Mouse (Mus musculus) spleen, adult 2 months (tissue): ENCODE results near the gene Mylip. TPM values are rescaled to one million over a fixed set of nuclear protein-coding genes. Genes with fewer than 3 reads are reported as not detected.

ENCODE experiments used
- DNase-seq, 2 experiments: peaks; one replicate each; pipeline versions ENCODE4 v3.0.0 to v3.0.0-alpha.2; 2012 to 2021; ENCODE audit warnings: low spot score in 2 of 2, low read depth in 1 of 2
- H3K27ac ChIP-seq: fragments of 200-500 bp; 2 replicates; pipeline ENCODE4 v1.5.1; 2012; ENCODE audit warnings: low read length, inconsistent platforms; ENCODE audit not compliant: insufficient read depth
- H3K27me3 ChIP-seq: fragments of 200-500 bp; 2 replicates; pipeline ENCODE4 v1.6.1; 2012; ENCODE audit warnings: mild to moderate bottlenecking, moderate library complexity, low read length, inconsistent platforms; ENCODE audit not compliant: control insufficient read depth, insufficient read depth
- H3K36me3 ChIP-seq: fragments of 200-500 bp; 2 replicates; pipeline ENCODE4 v1.6.1; 2012; ENCODE audit warnings: mild to moderate bottlenecking, low read length, inconsistent platforms; ENCODE audit not compliant: control insufficient read depth, insufficient read depth
- H3K4me1 ChIP-seq: fragments of 200-500 bp; 2 replicates; pipeline ENCODE4 v1.6.1; 2011; ENCODE audit warnings: inconsistent platforms; ENCODE audit not compliant: control insufficient read depth, insufficient read depth, insufficient read length
- H3K4me3 ChIP-seq: fragments of 200-500 bp; 2 replicates; pipeline ENCODE4 v1.5.1; 2011; ENCODE audit warnings: mild to moderate bottlenecking, inconsistent platforms; ENCODE audit not compliant: insufficient read depth, insufficient read length; ENCODE audit errors: extremely low read depth
- CTCF ChIP-seq: fragments of 200-500 bp; IDR thresholded peaks from 2 replicates; pipeline ENCODE4 v1.5.1; 2011; ENCODE audit warnings: mild to moderate bottlenecking, inconsistent platforms; ENCODE audit not compliant: insufficient read depth, insufficient read length, insufficient replicate concordance; ENCODE audit errors: extremely low read depth
- POLR2A ChIP-seq: fragments of 200-500 bp; IDR thresholded peaks from 2 replicates; pipeline ENCODE4 v1.6.1; 2011; ENCODE audit warnings: low read depth, low read length, inconsistent platforms
- WGBS: fragments of 180-500 bp; shearing (Covaris S2); methylation state at CpG from one replicate; pipeline ENCODE4 v1.1.7; 2018; 5-methylcytosine and 5-hydroxymethylcytosine counted together
- polyA plus RNA-seq: library from polyadenylated mRNA; depleted of rRNA; stranded (reverse); fragments of >200 nt; gene quantifications from 2 replicates; pipeline ENCODE4 v1.2.3, GENCODE M21; 2012

Mylip gene
- polyA plus RNA-seq, 1 experiment = 31.4 TPM

DNA sequence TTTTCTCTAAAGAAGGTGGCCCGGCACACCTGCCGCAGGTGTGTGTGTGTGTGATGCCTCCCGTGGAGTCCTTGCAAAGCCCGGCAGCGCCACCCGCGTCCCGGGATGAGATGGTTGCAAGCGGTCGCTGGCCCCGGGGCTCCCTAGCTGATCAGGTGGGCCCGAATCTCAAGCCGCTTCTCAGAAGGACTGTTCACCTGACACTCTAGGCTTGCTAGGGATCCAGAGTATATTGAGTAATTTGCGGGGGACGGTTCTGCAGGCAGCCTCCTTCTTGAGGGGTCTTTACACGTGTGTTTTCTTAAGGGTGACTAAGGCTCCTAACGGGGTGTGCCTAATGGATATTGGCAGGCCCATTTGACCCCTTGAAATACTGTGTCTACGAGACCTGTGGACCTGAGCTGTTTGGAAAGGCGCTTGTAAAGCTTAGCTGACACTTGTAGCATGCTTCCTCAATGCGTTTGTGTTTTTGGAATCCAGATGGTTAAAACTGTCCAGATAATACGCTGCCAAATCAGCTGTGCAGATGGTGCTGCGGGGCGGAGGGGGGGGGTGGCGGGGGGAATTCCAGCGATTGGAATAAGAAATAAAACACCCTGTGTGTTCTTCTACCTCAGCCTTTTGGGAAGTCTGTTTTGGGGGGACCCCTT is 895 bp downstream of the Mylip start:
- H3K4me3 ChIP-seq = peak overlapping the region; percentile 63
- WGBS = under 1% methylated on average over 25 of the region's 25 CpGs
- DNase-seq = peak in 1 of 2 experiments; percentile 50

DNA sequence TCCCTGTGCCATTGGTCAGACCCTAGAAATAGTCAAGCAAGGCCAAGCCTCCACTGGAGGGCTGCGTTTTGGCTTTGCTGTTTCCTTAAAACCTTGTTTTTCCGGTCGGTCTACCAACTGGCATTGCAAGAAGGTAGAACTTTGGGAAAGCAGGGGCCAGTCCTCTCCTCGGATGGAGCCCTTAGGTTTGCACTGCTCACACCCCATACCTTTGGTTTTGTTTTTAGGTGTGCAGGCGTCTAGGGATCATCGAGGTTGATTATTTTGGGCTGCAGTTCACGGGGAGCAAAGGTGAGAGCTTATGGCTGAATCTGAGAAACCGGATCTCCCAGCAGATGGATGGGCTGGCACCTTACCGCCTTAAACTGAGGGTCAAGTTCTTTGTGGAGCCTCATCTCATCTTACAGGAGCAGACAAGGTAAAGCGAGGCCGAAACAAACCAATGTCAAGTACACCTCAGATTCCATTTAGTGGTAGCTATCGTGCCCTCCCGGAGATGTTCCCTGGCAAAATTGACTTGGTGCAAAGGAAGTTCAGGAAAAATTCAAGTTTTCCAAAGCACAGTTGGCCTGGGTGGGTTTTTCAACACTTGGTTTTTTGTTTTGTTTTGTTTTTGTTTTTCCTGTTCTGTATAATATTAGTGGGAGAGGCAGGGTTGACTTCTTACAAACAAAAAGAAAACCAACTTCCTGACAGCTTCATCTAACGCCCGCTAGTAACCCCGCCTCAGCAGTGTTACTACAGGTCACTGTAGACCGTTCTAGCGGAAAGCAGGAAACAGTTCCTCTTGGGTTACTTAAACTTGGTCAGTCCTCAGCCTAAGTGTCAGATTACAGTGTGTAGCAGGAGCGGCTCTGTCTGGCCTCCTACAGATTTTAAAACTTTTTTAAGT is 1.7 kb downstream of the Mylip start:
- peak overlapping the region; percentile 86 for H3K27ac ChIP-seq
- DNase-seq = peak; percentile 81
- H3K27me3 ChIP-seq = no peaks in the 10 kb centered on the region
- TF ChIP-seq POLR2A (no peak; the same call in 1 of the 2 replicates), CTCF (no peak)
- H3K36me3 ChIP-seq = peaks cover 13% of the 10 kb centered on the region
- peaks cover 9% of the 10 kb centered on the region; the same call in 1 of the 2 replicates for H3K4me1 ChIP-seq
- peak overlapping the region; percentile 63 for H3K4me3 ChIP-seq
- WGBS = 2% methylated on average over 19 of the region's 19 CpGs

More for the DNA sequence above, 895 bp downstream of the Mylip start:
- Histone ChIP-seq H3K27ac (peak overlapping the region; percentile 86), H3K27me3 (no peaks in the 10 kb centered on the region), H3K4me1 (peaks cover 7% of the 10 kb centered on the region; the same call in 1 of the 2 replicates), H3K36me3 (peaks cover 12% of the 10 kb centered on the region)
- TF ChIP-seq CTCF = no peak
- no peak for TF ChIP-seq POLR2A

GRCm38 (mm10) chr13:45391854-45392454 is 2.4 kb downstream of the Mylip start:
- Histone ChIP-seq H3K4me1 (peaks cover 11% of the 10 kb centered on the region; the same call in 1 of the 2 replicates), H3K27me3 (no peaks in the 10 kb centered on the region), H3K27ac (peak overlapping the region; percentile 79), H3K4me3 (peak overlapping the region; percentile 63), H3K36me3 (peaks cover 14% of the 10 kb centered on the region)
- TF ChIP-seq POLR2A (no peak), CTCF (no peak)
- no peak for DNase-seq
- 7% methylated on average over 9 of the region's 9 CpGs for WGBS

GRCm38 (mm10) chr13:45394221-45394768 is 4.8 kb downstream of the Mylip start:
- no peak overlapping the region for H3K27ac ChIP-seq
- peaks cover 14% of the 10 kb centered on the region; the same call in 1 of the 2 replicates for H3K4me1 ChIP-seq
- no peak overlapping the region for H3K4me3 ChIP-seq
- peaks cover 20% of the 10 kb centered on the region for H3K36me3 ChIP-seq
- H3K27me3 ChIP-seq = no peaks in the 10 kb centered on the region
- 43% methylated on average over 8 of the region's 8 CpGs for WGBS
- no peak for TF ChIP-seq CTCF
- TF ChIP-seq POLR2A = no peak
- no peak for DNase-seq

- no peaks in the 10 kb centered on the region for H3K27me3 ChIP-seq
- peaks cover 28% of the 10 kb centered on the region for H3K36me3 ChIP-seq
- WGBS = 86% methylated on average over 8 of the region's 8 CpGs
- H3K4me3 ChIP-seq = no peak overlapping the region
- no peak overlapping the region for H3K27ac ChIP-seq
- peaks cover 14% of the 10 kb centered on the region; the same call in 1 of the 2 replicates for H3K4me1 ChIP-seq
- TF ChIP-seq POLR2A = no peak
- no peak for DNase-seq
These were observed 7.2 kb downstream of the Mylip start for GRCm38 (mm10) chr13:45396724-45397123.

DNA sequence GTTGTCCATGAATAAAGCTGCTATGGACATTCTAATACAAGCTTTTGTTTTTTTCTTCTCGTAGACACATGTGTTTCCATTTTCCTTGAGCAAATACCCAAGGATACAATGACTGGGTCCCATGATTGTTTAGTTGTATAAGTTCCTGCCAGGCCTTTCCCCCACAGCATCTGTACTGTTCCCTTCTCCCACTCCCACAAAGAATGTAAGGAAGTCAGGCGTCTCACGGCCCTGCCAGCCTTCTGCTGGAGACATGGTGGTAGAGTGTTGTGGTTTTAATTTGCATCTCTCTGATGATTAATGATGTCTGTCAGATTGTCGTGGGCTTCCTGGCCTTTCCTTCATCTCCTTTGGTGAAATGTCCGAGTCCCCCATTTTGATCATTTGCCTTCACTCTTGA is 7.7 kb downstream of the Mylip start:
- TF ChIP-seq POLR2A (no peak), CTCF (no peak)
- H3K27ac ChIP-seq = no peak overlapping the region
- DNase-seq = no peak

More for the DNA sequence above, 7.7 kb downstream of the Mylip start:
- WGBS = 47% methylated on average over 5 of the region's 5 CpGs
- Histone ChIP-seq H3K36me3 (peaks cover 30% of the 10 kb centered on the region), H3K27me3 (no peaks in the 10 kb centered on the region), H3K4me3 (no peak overlapping the region), H3K4me1 (peaks cover 14% of the 10 kb centered on the region; the same call in 1 of the 2 replicates)
